Mouse (Mus musculus) kidney, adult 2 months (tissue): ENCODE measurements around the gene Mrps27.

Experiments
- CTCF ChIP-seq: fragments of 200-500 bp; conservative IDR thresholded peaks from 2 replicates; pipeline ENCODE4 v1.5.1; 2011; ENCODE audit warnings: low read depth, mild to moderate bottlenecking, control low read depth, low read length, moderate library complexity, mixed read lengths; ENCODE audit not compliant: insufficient read depth, insufficient read length
- POLR2A ChIP-seq: fragments of 200-500 bp; IDR thresholded peaks from one replicate; pipeline ENCODE4 v1.6.1; 2011; ENCODE audit warnings: low read depth, low read length, control low read depth

DNA sequence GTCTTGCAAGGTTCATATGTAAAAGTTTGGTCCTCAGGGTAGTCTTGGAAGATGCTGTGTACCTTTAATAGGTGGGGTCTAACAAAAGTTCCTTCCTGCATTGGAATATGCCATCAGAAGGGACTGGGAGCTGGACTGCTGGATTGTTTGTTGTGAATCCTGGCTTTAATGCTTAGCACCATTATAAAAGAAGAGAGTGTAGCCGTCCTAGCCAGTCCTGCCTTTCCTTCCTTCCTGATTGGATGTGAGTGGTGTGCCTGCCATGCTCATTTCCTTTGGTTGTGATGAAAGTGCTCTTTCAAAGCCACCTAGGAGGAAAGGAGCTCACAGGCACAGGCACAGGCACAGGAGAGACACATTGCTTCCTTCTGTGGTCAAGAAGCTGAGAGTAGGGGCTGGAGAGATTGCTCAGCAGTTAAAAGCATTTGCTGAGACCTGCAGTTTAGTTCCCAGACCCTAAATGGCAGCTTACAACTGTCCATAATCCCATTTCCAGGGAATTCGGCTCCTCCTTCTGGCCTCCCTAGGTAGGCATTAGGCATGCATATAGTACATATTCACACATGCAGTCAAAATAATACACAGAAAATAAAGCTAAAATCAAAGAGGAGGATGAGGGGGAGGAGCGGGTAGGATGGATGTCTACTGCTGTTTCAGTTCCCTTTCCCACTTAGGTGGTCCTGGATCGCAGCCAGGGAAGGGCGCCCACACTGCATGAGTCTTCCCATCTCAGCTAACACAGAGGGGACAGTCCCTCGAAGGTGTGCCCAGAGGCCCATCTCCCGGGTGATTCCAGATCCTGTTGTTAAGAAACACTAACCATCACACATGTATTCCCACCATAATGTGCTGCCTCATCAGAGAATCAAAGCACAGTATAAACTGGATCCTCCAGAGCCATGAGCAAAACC is 43.6 kb downstream of the Mrps27 start:
- TF ChIP-seq CTCF = no peak
- no peak for TF ChIP-seq POLR2A
